Mouse (Mus musculus) megakaryocyte, embryonic 14.5 days (primary cell): Measurements from ENCODE around the gene Tapbp.

Experiments
- FLI1 ChIP-seq: IDR thresholded peaks from 2 replicates; pipeline ENCODE4 v1.6.1; 2012; ENCODE audit warnings: low read length, inconsistent platforms, mixed read lengths
- GATA1 ChIP-seq: IDR thresholded peaks from 3 replicates; pipeline ENCODE4 v1.6.1; 2012; ENCODE audit warnings: mixed read lengths, low read length, inconsistent platforms, borderline replicate concordance

DNA sequence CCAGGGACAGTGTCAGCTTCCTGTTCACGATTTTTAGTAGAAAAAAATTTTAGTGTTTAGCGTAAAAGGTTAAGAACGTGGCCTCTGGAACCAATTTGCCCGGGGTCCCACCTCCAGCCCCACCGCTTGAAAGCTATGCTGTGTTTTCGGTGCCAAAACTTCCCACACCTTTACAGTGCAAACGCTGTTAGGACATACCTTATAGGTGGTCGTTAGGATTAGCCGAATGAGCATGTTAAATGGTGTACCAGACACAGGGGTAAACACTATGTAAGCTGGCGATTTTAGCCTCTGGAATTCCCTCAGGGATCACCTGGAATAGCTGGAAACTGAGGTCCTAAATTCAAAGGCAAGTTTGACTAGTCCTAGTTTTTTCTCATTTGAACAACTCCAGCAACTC is 40.6 kb downstream of the Tapbp start:
- TF ChIP-seq GATA1 (no peak), FLI1 (no peak)
